Mouse (Mus musculus) forebrain, embryonic 13.5 days (tissue): ENCODE measurements around the gene Eif2s3x. TPM values are rescaled to one million over a fixed set of nuclear protein-coding genes. Genes with fewer than 3 reads are reported as not detected.
"Not testable (repeated sequence)": the region's sequence is repeated elsewhere in the genome, so short reads cannot be mapped to it uniquely, and the experiment has no call there.

Experiments
- ATAC-seq: fragments of 200-750 bp; cut with Nextera tagmentation; 2 replicates; pipeline ENCODE4 v1.8.0; 2017
- H3K27ac ChIP-seq: fragments of 300-500 bp; sonication (generic); 2 replicates; pipeline ENCODE4 v1.5.1; 2015; ENCODE audit warnings: inconsistent platforms, mild to moderate bottlenecking, moderate library complexity
- H3K27me3 ChIP-seq: fragments of 300-500 bp; sonication (generic); 2 replicates; pipeline ENCODE4 v1.6.1; 2015; ENCODE audit warnings: mild to moderate bottlenecking, inconsistent platforms
- H3K36me3 ChIP-seq: fragments of 300-500 bp; sonication (generic); 2 replicates; pipeline ENCODE4 v1.6.1; 2015; ENCODE audit warnings: mild to moderate bottlenecking, inconsistent platforms; ENCODE audit not compliant: poor library complexity, severe bottlenecking
- H3K4me1 ChIP-seq: fragments of 300-500 bp; sonication (generic); 2 replicates; pipeline ENCODE4 v1.6.1; 2015; ENCODE audit warnings: inconsistent platforms
- H3K4me2 ChIP-seq: fragments of 300-500 bp; sonication (generic); 2 replicates; pipeline ENCODE4 v1.6.1; 2015; ENCODE audit warnings: inconsistent platforms, mild to moderate bottlenecking, moderate library complexity
- H3K4me3 ChIP-seq: fragments of 300-500 bp; sonication (generic); 2 replicates; pipeline ENCODE4 v1.5.1; 2015; ENCODE audit warnings: mild to moderate bottlenecking, inconsistent platforms
- H3K9ac ChIP-seq: fragments of 300-500 bp; sonication (generic); 2 replicates; pipeline ENCODE4 v1.6.1; 2015; ENCODE audit warnings: mild to moderate bottlenecking, inconsistent platforms
- H3K9me3 ChIP-seq: fragments of 300-500 bp; sonication (generic); replicated peaks from 2 replicates; pipeline ENCODE4 v1.6.1; 2016; ENCODE audit warnings: inconsistent platforms
- WGBS: fragments of 180-500 bp; shearing (Covaris S2); methylation state at CpG from one replicate; pipeline ENCODE4 v1.1.7; 2015; 5-methylcytosine and 5-hydroxymethylcytosine counted together
- polyA plus RNA-seq: library from polyadenylated mRNA; unstranded; fragments of >200 nt; fragmentation: Nextera tagmentation; extraction: Ambion mirVana; gene quantifications from 2 replicates; pipeline ENCODE4 v1.2.1, GENCODE M21; 2015

Eif2s3x gene
- 90.6 and 97.2 TPM in 2 replicates for polyA plus RNA-seq

DNA sequence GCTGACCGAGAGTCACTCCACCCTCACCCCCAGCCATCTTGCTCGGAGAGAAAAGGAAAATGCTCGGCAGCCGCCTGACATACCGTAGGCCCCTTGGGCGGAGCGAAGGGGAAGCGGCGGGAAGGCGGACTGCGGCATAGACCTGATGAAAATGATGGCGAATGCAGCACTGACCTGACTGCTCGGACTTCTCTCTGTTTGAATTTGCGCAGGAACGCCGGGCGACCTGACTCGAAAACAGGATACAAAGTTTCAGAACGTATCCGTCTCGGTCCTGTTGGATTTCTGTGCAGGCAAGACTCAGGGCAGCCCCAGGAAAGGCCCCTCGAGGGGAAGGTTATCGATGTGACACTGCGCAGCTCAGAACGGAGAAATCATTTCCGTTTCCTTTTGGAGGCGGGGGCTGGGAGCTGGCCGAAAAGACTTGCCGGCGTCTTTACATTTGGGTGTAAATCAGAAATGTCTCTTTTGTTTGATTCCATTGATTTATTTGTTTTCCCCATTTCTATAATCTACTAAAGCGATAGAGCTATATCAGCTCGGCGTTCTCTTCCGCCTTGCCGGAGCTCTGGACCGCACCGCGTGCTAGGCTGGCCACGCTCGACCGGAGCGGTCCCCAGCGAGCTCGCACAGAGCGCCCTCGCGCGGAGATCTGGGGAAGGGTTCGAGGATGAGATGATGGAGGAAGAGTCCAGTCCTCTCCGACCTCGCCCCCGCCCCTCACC, at the start of gene Eif2s3x:
Gene Eif2s3x (minus strand): TSS at position 266 of the 725 bp plus-strand sequence.
- peak; percentile 96 for ATAC-seq

DNA sequence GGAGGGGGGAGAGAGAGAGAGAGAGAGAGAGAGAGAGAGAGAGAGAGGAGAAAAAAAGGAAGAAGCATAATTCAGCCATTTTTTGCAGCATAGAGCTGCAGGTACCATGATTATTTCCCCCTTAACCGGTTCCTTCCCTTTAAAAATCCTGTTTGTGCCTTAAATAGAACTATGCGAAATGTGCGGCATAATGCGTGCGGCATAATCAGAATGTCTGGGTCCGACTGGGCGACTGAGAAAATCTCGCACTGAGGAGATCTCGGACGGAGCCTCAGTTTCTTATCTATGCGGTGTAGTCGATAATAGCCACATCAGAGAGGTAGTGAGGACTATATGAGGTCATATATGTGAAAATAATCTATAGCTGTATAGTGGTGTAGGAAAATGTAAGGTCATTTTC, 22.9 kb upstream of the Eif2s3x start:
- 19% methylated on average over 12 of the region's 12 CpGs for WGBS
- H3K9me3 ChIP-seq: no peaks in the 10 kb centered on the region
- no peak for ATAC-seq
- peak overlapping the region; percentile 62 for H3K4me3 ChIP-seq
- H3K4me2 ChIP-seq: peak overlapping the region; percentile 59
- H3K27ac ChIP-seq: no peak overlapping the region
- H3K9ac ChIP-seq: peak overlapping the region; percentile 77
- no peaks in the 10 kb centered on the region for H3K4me1 ChIP-seq
- peaks cover 56% of the 10 kb centered on the region for H3K27me3 ChIP-seq
- H3K36me3 ChIP-seq: no peaks in the 10 kb centered on the region

More for the DNA sequence above, at the start of gene Eif2s3x:
- peaks cover 28% of the 10 kb centered on the region for H3K36me3 ChIP-seq
- no peaks in the 10 kb centered on the region for H3K4me1 ChIP-seq
- peak within 1 kb of the TSS; percentile 74 for H3K4me3 ChIP-seq
- WGBS: under 1% methylated on average over 52 of the region's 52 CpGs
- no peaks in the 10 kb centered on the region for H3K27me3 ChIP-seq
- peak within 1 kb of the TSS; percentile 68 for H3K27ac ChIP-seq
- H3K9ac ChIP-seq: peak within 1 kb of the TSS; percentile 82
- H3K4me2 ChIP-seq: peak within 1 kb of the TSS; percentile 67
- no peaks in the 10 kb centered on the region for H3K9me3 ChIP-seq

DNA sequence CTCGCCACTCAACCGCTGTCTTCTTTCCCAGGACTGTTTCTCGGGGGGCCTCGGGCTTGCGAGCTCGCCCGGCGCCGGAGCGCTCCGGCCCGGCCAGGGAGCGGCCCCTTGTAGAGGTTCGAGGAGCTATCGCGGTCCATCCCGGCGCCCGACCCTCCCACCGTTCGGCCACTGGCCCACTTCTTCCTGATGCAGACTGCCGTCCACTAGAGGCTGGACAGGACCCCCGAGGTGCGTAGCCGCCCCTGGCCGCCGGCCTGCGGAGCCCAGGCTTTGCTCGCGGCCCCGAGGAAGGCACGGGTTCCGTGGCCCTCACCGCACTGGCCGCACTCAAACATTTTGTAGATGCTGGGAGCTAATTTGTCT, 22.5 kb upstream of the Eif2s3x start:
- Histone ChIP-seq H3K9me3 (no peaks in the 10 kb centered on the region), H3K27me3 (peaks cover 58% of the 10 kb centered on the region), H3K4me2 (peak overlapping the region; percentile 59), H3K4me3 (peak overlapping the region; percentile 62), H3K4me1 (no peaks in the 10 kb centered on the region), H3K27ac (peak overlapping the region; percentile 84), H3K9ac (peak overlapping the region; percentile 77), H3K36me3 (no peaks in the 10 kb centered on the region)
- 8% methylated on average over 35 of the region's 35 CpGs for WGBS
- peak; percentile 19 for ATAC-seq

- WGBS: 12% methylated on average over 48 of the region's 70 CpGs
- Histone ChIP-seq H3K9me3 (no peaks in the 10 kb centered on the region), H3K4me2 (peak within 1 kb of the TSS; percentile 59), H3K27ac (peak within 1 kb of the TSS; percentile 84), H3K4me1 (no peaks in the 10 kb centered on the region), H3K4me3 (peak within 1 kb of the TSS; percentile 62), H3K9ac (peak within 1 kb of the TSS; percentile 77), H3K27me3 (peaks cover 62% of the 10 kb centered on the region), H3K36me3 (no peaks in the 10 kb centered on the region)
- ATAC-seq: peak; percentile 98
Measured at GRCm38 (mm10) chrX:94234532-94235189, 22.0 kb upstream of the Eif2s3x start, which contains the start of gene Klhl15. TSS of gene Klhl15 (plus strand) at chrX:94234599.

DNA sequence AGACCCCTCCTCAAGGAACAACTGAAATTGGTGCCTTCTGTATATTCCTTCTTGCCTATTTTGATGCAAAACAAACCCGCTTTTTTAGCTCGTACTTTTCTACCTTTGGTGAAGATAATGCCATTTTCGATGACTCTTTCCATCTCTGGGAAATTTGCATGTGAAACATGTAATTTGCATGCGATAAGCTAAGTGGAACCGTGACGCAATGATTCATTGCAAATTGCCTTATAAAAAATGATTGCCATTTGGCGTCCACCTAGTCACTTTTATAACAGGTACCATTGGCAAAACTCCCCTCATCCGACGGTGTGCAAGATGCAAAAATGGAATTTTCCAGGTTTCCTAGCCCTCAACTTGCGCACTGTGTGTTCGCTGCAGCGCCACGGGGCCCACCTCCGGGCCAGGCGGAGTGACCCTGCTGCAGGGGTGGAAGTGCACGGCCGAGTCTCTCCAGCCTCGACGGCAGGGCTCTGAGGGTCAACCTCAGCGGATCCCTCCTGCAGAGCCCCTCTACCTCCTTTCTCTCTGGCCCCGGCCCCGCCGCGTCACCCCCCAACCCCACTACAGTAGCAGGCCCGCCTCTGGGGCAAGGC, 21.4 kb upstream of the Eif2s3x start:
- 14% methylated on average over 20 of the region's 25 CpGs for WGBS
- no peaks in the 10 kb centered on the region for H3K4me1 ChIP-seq
- H3K4me2 ChIP-seq: peak overlapping the region; percentile 59
- H3K9ac ChIP-seq: peak overlapping the region; percentile 77
- H3K9me3 ChIP-seq: no peaks in the 10 kb centered on the region
- H3K27me3 ChIP-seq: peaks cover 61% of the 10 kb centered on the region
- peak overlapping the region; percentile 84 for H3K27ac ChIP-seq
- H3K4me3 ChIP-seq: peak overlapping the region; percentile 62
- no peaks in the 10 kb centered on the region for H3K36me3 ChIP-seq
- ATAC-seq: no peak

DNA sequence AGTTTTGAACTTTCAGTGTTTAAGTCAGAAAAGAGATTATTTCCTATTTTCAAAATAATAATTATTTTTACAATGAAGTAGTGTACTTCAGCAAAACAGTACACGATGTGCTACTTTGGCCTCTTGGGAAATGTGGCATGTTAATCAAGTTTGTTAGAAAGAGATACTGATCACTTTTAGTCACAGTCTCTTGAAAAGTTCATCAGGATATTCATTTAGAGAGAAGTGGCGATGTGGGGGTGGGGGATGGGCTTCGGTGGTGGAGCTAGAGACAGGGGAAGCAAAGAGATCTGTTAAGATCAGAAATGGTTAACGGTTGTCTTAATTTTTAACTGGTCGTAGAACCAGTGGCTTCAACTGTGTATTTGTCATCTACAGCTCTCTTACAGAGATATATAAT, 20.8 kb upstream of the Eif2s3x start:
- no peak overlapping the region for H3K9ac ChIP-seq
- H3K27me3 ChIP-seq: peaks cover 58% of the 10 kb centered on the region
- 41% methylated on average over 5 of the region's 5 CpGs for WGBS
- no peak overlapping the region for H3K27ac ChIP-seq
- no peak overlapping the region for H3K4me2 ChIP-seq
- ATAC-seq: no peak
- no peak overlapping the region for H3K4me3 ChIP-seq
- H3K9me3 ChIP-seq: no peaks in the 10 kb centered on the region
- H3K4me1 ChIP-seq: no peaks in the 10 kb centered on the region
- H3K36me3 ChIP-seq: no peaks in the 10 kb centered on the region

- H3K27ac ChIP-seq: peak overlapping the region; percentile 68; the same call in 1 of the 2 replicates
Measured at GRCm38 (mm10) chrX:94213384-94213783, 722 bp upstream of the Eif2s3x start.

GRCm38 (mm10) chrX:94212264-94212596, 432 bp downstream of the Eif2s3x start:
- Histone ChIP-seq H3K4me2 (peak overlapping the region; percentile 67), H3K9ac (peak overlapping the region; percentile 82), H3K9me3 (no peaks in the 10 kb centered on the region), H3K36me3 (peaks cover 33% of the 10 kb centered on the region), H3K4me1 (no peaks in the 10 kb centered on the region), H3K4me3 (peak overlapping the region; percentile 74), H3K27ac (peak overlapping the region; percentile 59), H3K27me3 (no peaks in the 10 kb centered on the region)
- ATAC-seq: peak; percentile 70; the same call in 1 of the 2 replicates
- under 1% methylated on average over 12 of the region's 12 CpGs for WGBS

More at GRCm38 (mm10) chrX:94213384-94213783, 722 bp upstream of the Eif2s3x start:
- Histone ChIP-seq H3K4me2 (peak overlapping the region; percentile 67), H3K4me1 (no peaks in the 10 kb centered on the region), H3K9me3 (no peaks in the 10 kb centered on the region), H3K4me3 (peak overlapping the region; percentile 74), H3K27me3 (no peaks in the 10 kb centered on the region), H3K9ac (peak overlapping the region; percentile 48), H3K36me3 (peaks cover 22% of the 10 kb centered on the region)
- 16% methylated on average over 7 of the region's 7 CpGs for WGBS
- no peak for ATAC-seq

DNA sequence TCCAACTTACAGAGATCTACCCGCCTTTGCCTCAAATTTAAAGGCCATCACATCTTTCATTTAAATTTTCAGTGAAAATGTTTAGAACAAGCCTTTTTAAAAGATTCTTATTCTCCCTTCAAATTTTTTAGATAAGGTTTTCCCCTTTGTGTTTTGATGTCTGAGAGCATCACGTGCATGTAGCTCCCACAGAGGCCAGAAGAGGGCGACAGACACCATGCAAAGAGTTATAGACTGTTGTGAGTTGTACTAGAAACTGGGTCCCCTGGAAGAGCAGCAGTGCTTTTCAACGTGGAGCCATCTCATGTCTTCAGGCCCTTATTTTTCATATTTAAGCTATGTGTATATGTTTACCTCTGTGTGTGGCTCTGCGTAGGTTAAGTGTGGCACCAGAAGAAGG, 14.9 kb downstream of the Eif2s3x start:
- Histone ChIP-seq H3K9ac (no peak overlapping the region), H3K36me3 (peaks cover 93% of the 10 kb centered on the region), H3K4me3 (no peak overlapping the region), H3K4me1 (no peaks in the 10 kb centered on the region), H3K9me3 (no peaks in the 10 kb centered on the region), H3K27ac (no peak overlapping the region), H3K4me2 (no peak overlapping the region), H3K27me3 (no peaks in the 10 kb centered on the region)
- no peak for ATAC-seq
- WGBS: 76% methylated on average over 5 of the region's 5 CpGs

- not testable (repeated sequence) for ATAC-seq, H3K4me3 ChIP-seq, H3K4me2 ChIP-seq, H3K27ac ChIP-seq, H3K9ac ChIP-seq, H3K9me3 ChIP-seq, H3K4me1 ChIP-seq, H3K27me3 ChIP-seq
- peaks cover 74% of the 10 kb centered on the region for H3K36me3 ChIP-seq
- WGBS: 73% methylated on average over 4 of the region's 4 CpGs
Measured at GRCm38 (mm10) chrX:94193901-94194300, 18.8 kb downstream of the Eif2s3x start.

DNA sequence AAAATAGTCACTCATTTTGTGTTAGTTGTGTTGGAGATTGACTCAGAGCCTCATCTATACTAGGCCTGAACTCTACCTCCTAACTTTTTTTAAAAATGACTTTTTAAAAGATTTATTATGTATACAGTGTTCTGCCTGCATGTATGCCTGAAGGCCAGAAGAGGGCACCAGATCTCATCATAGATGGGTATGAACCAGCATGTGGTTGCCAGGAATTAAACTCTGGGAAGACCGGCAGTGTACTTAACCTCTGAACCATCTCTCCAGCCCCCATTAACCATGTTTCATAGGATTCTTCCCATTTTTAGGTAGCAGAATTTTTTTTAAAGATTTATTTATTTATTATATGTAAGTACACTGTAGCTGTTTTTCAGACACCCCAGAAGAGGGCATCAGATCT, 27.5 kb downstream of the Eif2s3x start:
- Histone ChIP-seq H3K9ac (no peak overlapping the region), H3K27me3 (peaks cover 24% of the 10 kb centered on the region), H3K4me1 (no peaks in the 10 kb centered on the region), H3K36me3 (no peaks in the 10 kb centered on the region), H3K4me3 (no peak overlapping the region), H3K9me3 (no peaks in the 10 kb centered on the region), H3K27ac (no peak overlapping the region), H3K4me2 (no peak overlapping the region)
- peak; percentile 21; the same call in 1 of the 2 replicates for ATAC-seq
- 68% methylated on average over 1 of the region's 1 CpGs for WGBS

DNA sequence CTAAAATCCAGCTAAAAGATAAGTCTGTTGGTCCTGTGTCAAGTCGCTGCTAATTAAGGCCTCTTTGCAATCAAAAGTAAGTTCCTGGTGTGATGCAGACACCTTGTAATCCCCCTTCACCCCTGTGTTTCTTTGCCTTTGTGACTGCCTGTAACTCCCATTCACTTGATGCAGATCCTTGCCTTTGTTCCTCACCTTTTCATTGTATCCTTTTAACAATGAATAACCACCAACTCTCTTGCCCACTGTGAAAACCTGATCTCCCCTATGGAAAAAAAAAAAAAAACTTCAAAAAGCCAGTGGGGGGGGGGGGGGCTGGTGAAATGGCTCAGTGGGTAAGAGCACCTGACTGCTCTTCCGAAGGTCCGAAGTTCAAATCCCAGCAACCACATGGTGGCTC, 28.8 kb downstream of the Eif2s3x start:
- H3K27me3 ChIP-seq: peaks cover 25% of the 10 kb centered on the region
- no peaks in the 10 kb centered on the region for H3K36me3 ChIP-seq
- no peak overlapping the region for H3K9ac ChIP-seq
- H3K9me3 ChIP-seq: no peaks in the 10 kb centered on the region
- ATAC-seq: no peak
- H3K4me1 ChIP-seq: no peaks in the 10 kb centered on the region
- no peak overlapping the region for H3K4me2 ChIP-seq
- no peak overlapping the region for H3K27ac ChIP-seq
- 20% methylated on average over 3 of the region's 3 CpGs for WGBS
- no peak overlapping the region for H3K4me3 ChIP-seq
